Mouse (Mus musculus) small intestine, adult 2 months (tissue): ENCODE results near the gene Phrf1.

Experiments used
- CTCF ChIP-seq: fragments of 200-500 bp; IDR thresholded peaks from 2 replicates; pipeline ENCODE4 v1.5.1; 2012; ENCODE audit warnings: low read depth, mild to moderate bottlenecking, control low read depth, inconsistent platforms, low read length, moderate library complexity, mixed read lengths; ENCODE audit not compliant: insufficient replicate concordance, insufficient read length; ENCODE audit errors: extremely low read depth
- POLR2A ChIP-seq: fragments of 200-500 bp; IDR thresholded peaks from 2 replicates; pipeline ENCODE4 v1.6.1; 2012; ENCODE audit warnings: low read depth, mild to moderate bottlenecking, control low read depth, inconsistent platforms, low read length, moderate library complexity

DNA sequence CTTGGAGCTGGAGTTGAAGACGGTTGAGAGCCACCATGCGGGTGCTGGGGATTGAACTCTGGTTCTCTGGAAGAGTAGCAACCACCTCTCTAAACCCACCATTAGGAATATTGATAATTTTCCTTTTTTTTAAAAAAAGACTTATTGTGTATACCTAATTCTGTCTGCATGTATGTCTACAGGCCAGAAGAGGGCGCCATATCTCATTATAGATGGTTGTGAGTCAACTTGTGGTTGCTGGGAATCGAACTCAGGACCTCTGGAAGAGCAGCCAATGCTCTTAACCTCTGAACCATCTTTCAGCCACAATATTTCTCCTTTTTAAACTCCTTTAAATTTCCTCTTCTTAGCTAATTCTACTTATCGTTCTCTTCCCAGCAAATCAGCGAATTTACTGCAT, 2.0 kb upstream of the Phrf1 start:
- TF ChIP-seq CTCF (no peak), POLR2A (no peak)
